Mouse (Mus musculus): ENCODE measurements around the gene Arntl2. TPM values are rescaled to one million over a fixed set of nuclear protein-coding genes. Genes with fewer than 3 reads are reported as not detected.
A peak's percentile ranks its signal among the peaks of the same experiment; 100 is the strongest.

Gene Arntl2
- polyA plus RNA-seq (2012; ENCODE audit: insufficient read depth, insufficient read length, low replicate concordance, missing spikeins), result not detected in 2 replicates

- H3K4me3 ChIP-seq (ENCODE audit: insufficient read depth, low read depth, low read length), result peak within 1 kb of the TSS; percentile 63
- H3K4me1 ChIP-seq (ENCODE audit: control insufficient read depth, insufficient read depth, low read length), result peaks cover 20% of the 10 kb centered on the region
- no peak within 1 kb of the TSS for H3K27ac ChIP-seq (ENCODE audit: insufficient read depth, low read depth, low read length)
- 2% methylated on average over 36 of the region's 36 CpGs for WGBS
- no peak for TF ChIP-seq CTCF (IDR thresholded peaks at IDR 0.05; ENCODE audit: insufficient read depth, low read depth, low read length)
- TF ChIP-seq POLR2A (IDR thresholded peaks at IDR 0.05; ENCODE audit: insufficient read depth, low read depth, low read length), result 0 out of 2 replicates have a peak, but pooled peaks have one; percentile 45
Observed at GRCm38 (mm10) chr6:146795924-146796545, at the start of gene Arntl2. Gene Arntl2, plus strand, starts transcription at chr6:146796055.

- 34% methylated on average over 5 of the region's 5 CpGs for WGBS
- TF ChIP-seq CTCF (IDR thresholded peaks at IDR 0.05; ENCODE audit: insufficient read depth, low read depth, low read length), result no peak
- no peak for TF ChIP-seq POLR2A (IDR thresholded peaks at IDR 0.05; ENCODE audit: insufficient read depth, low read depth, low read length)
- peaks cover 2% of the 10 kb centered on the region; the same call in 1 of the 2 replicates for H3K4me1 ChIP-seq (ENCODE audit: control insufficient read depth, insufficient read depth, low read length)
- no peak overlapping the region for H3K27ac ChIP-seq (ENCODE audit: insufficient read depth, low read depth, low read length)
- no peak overlapping the region for H3K4me3 ChIP-seq (ENCODE audit: insufficient read depth, low read depth, low read length)
Observed at GRCm38 (mm10) chr6:146746577-146746976, 49.3 kb upstream of the Arntl2 start.

GRCm38 (mm10) chr6:146747057-146747456 lies 48.8 kb upstream of the Arntl2 start:
- Histone ChIP-seq H3K4me1 (ENCODE audit: control insufficient read depth, insufficient read depth, low read length) (peaks cover 4% of the 10 kb centered on the region), H3K4me3 (ENCODE audit: insufficient read depth, low read depth, low read length) (no peak overlapping the region), H3K27ac (ENCODE audit: insufficient read depth, low read depth, low read length) (no peak overlapping the region)
- TF ChIP-seq POLR2A (IDR thresholded peaks at IDR 0.05; ENCODE audit: insufficient read depth, low read depth, low read length) (no peak), CTCF (IDR thresholded peaks at IDR 0.05; ENCODE audit: insufficient read depth, low read depth, low read length) (no peak)

GRCm38 (mm10) chr6:146748271-146748670 lies 47.6 kb upstream of the Arntl2 start:
- WGBS, result 100% methylated on average over 1 of the region's 1 CpGs

GRCm38 (mm10) chr6:146751671-146752070 lies 44.2 kb upstream of the Arntl2 start:
- no peak for TF ChIP-seq POLR2A (IDR thresholded peaks at IDR 0.05; ENCODE audit: insufficient read depth, low read depth, low read length)
- no peak for TF ChIP-seq CTCF (IDR thresholded peaks at IDR 0.05; ENCODE audit: insufficient read depth, low read depth, low read length)
- Histone ChIP-seq H3K4me3 (ENCODE audit: insufficient read depth, low read depth, low read length) (no peak overlapping the region), H3K27ac (ENCODE audit: insufficient read depth, low read depth, low read length) (peak overlapping the region; percentile 15; the same call in 1 of the 2 replicates), H3K4me1 (ENCODE audit: control insufficient read depth, insufficient read depth, low read length) (peaks cover 11% of the 10 kb centered on the region)
- 76% methylated on average over 1 of the region's 1 CpGs for WGBS

More at GRCm38 (mm10) chr6:146748271-146748670, 47.6 kb upstream of the Arntl2 start:
- Histone ChIP-seq H3K27ac (ENCODE audit: insufficient read depth, low read depth, low read length) (no peak overlapping the region), H3K4me1 (ENCODE audit: control insufficient read depth, insufficient read depth, low read length) (peaks cover 8% of the 10 kb centered on the region), H3K4me3 (ENCODE audit: insufficient read depth, low read depth, low read length) (no peak overlapping the region)
- TF ChIP-seq CTCF (IDR thresholded peaks at IDR 0.05; ENCODE audit: insufficient read depth, low read depth, low read length) (no peak), POLR2A (IDR thresholded peaks at IDR 0.05; ENCODE audit: insufficient read depth, low read depth, low read length) (no peak)

- peak overlapping the region; percentile 15; the same call in 1 of the 2 replicates for H3K27ac ChIP-seq (ENCODE audit: insufficient read depth, low read depth, low read length)
- no peak for TF ChIP-seq POLR2A (IDR thresholded peaks at IDR 0.05; ENCODE audit: insufficient read depth, low read depth, low read length)
- TF ChIP-seq CTCF (IDR thresholded peaks at IDR 0.05; ENCODE audit: insufficient read depth, low read depth, low read length), result no peak
- H3K4me3 ChIP-seq (ENCODE audit: insufficient read depth, low read depth, low read length), result no peak overlapping the region
- peaks cover 13% of the 10 kb centered on the region for H3K4me1 ChIP-seq (ENCODE audit: control insufficient read depth, insufficient read depth, low read length)
- 89% methylated on average over 2 of the region's 2 CpGs for WGBS
Observed at GRCm38 (mm10) chr6:146752178-146752577, 43.7 kb upstream of the Arntl2 start.

- Histone ChIP-seq H3K27ac (ENCODE audit: insufficient read depth, low read depth, low read length) (no peak overlapping the region), H3K4me1 (ENCODE audit: control insufficient read depth, insufficient read depth, low read length) (peaks cover 13% of the 10 kb centered on the region), H3K4me3 (ENCODE audit: insufficient read depth, low read depth, low read length) (no peak overlapping the region)
- WGBS, result 26% methylated on average over 1 of the region's 1 CpGs
- TF ChIP-seq POLR2A (IDR thresholded peaks at IDR 0.05; ENCODE audit: insufficient read depth, low read depth, low read length) (no peak), CTCF (IDR thresholded peaks at IDR 0.05; ENCODE audit: insufficient read depth, low read depth, low read length) (no peak)
Observed at GRCm38 (mm10) chr6:146752612-146753011, 43.2 kb upstream of the Arntl2 start.

- H3K4me3 ChIP-seq (ENCODE audit: insufficient read depth, low read depth, low read length), result no peak overlapping the region
- H3K27ac ChIP-seq (ENCODE audit: insufficient read depth, low read depth, low read length), result peak overlapping the region; percentile 46; the same call in 1 of the 2 replicates
- TF ChIP-seq POLR2A (IDR thresholded peaks at IDR 0.05; ENCODE audit: insufficient read depth, low read depth, low read length) (no peak), CTCF (IDR thresholded peaks at IDR 0.05; ENCODE audit: insufficient read depth, low read depth, low read length) (no peak)
- WGBS, result 40% methylated on average over 2 of the region's 2 CpGs
- H3K4me1 ChIP-seq (ENCODE audit: control insufficient read depth, insufficient read depth, low read length), result peaks cover 13% of the 10 kb centered on the region
Observed at GRCm38 (mm10) chr6:146753560-146754160, 42.2 kb upstream of the Arntl2 start.

- no peak overlapping the region for H3K27ac ChIP-seq (ENCODE audit: insufficient read depth, low read depth, low read length)
- 96% methylated on average over 2 of the region's 2 CpGs for WGBS
- no peak overlapping the region for H3K4me3 ChIP-seq (ENCODE audit: insufficient read depth, low read depth, low read length)
- TF ChIP-seq CTCF (IDR thresholded peaks at IDR 0.05; ENCODE audit: insufficient read depth, low read depth, low read length), result no peak
- TF ChIP-seq POLR2A (IDR thresholded peaks at IDR 0.05; ENCODE audit: insufficient read depth, low read depth, low read length), result no peak
- peaks cover 13% of the 10 kb centered on the region for H3K4me1 ChIP-seq (ENCODE audit: control insufficient read depth, insufficient read depth, low read length)
Observed at GRCm38 (mm10) chr6:146755136-146755535, 40.7 kb upstream of the Arntl2 start.

All from olfactory bulb, adult 2 months (tissue).